Mouse (Mus musculus) Muller cell, postnatal 12 days (primary cell): ENCODE results near the gene Ccr5.
"Not testable (repeated sequence)": the region's sequence is repeated elsewhere in the genome, so short reads cannot be mapped to it uniquely, and the experiment has no call there.

ENCODE experiments used
- DNase-seq: peaks from one replicate; pipeline ENCODE4 v3.0.0-alpha.2; 2015; ENCODE audit errors: inconsistent ontology term

Ccr5 gene

DNA sequence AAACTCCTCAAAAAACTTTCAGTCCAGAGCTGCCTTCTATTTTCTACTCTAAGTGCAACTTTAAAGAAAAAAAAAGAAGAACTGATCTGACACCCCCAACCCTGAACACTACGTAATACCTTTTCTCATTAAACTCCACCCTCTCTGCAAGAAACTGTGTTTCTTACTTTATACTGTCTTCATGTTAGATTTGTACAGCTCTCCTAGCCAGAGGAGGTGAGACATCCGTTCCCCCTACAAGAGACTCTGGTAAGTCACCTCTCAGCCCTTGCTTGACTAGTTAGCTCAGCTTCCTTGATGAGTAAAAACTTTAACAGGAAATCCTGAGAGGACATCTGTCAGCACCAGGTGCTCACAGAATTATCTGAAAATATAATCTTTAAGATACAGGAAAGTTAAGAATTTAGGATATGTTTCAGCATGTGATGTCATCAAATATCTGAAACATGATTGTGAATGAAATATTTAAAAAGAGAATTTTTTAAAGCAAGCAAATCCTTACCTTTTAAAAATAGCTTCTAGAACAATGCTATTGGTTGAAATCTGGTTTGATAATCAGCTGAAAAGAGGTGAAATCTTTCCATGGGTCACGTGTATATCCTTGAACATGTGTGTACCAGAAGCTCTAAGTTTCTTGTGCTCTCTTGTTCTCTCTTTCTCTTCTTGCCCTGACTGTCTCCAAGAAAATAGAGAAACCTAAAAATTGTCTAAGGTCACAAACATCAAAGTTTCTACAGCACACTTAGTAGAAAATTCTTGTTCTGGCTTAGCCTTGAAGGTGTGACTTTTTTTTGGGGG, at the start of gene Ccr5:
TSS of gene Ccr5 (plus strand) at position 157 of the 798 bp plus-strand sequence.
- DNase-seq, result no peak

DNA sequence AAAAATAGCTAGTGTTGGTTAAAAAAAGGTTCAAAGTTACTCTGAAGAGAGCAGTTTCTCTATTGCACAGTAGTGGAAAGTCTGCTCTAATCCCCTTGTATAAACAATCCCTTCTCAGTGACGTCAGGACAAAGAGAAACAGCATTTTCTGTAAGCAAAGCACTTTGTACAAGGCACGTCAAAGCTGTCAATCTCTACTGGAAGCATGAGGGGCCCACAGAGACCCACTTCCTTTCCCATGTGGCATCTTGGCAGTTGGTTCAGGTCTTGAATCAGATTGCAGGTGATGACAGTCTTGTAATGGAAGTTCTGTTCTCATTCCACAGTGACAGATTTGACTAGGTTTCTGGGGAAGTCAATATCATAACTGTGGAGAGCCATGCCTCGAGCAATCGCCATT, 41.5 kb upstream of the Ccr5 start:
- DNase-seq, result no peak

DNA sequence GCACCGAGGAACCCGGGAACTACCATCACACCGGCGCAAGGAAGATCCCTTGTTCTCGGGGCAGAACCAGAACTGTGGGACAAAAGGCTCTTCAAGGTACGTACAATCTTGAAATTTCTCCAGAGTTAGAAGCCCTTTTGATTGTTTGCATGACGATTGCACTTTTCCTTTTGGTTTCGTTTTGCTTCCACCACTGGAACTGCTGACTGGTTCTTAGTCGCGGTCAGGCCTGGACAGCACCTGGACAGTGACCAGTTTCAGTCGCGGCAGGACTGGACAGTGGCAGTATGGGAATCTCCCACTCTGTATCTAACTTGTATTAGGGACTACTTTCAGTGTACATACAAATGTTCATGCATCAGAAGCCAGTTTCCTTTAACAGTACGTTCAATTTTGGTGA, 40.9 kb upstream of the Ccr5 start:
- not testable (repeated sequence) for DNase-seq

DNA sequence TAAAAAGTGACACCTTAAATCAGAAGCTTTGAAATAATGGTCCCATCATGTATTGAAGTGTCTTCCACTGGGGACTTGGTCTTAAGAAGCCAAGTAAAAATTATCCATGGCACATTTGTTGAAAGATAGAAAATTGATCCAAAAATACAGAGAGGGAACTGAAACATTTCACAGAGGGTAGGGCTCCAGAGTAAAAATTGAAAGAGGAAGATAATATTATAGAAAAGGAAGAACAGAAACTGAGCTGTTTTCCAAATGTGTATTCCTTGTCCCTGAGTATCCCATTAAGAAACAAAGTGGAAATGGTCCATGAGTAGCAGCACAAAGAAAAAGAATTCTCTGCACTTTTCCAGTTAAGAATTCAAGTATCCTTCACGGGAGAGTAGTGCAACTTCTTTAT, 30.9 kb upstream of the Ccr5 start:
- DNase-seq, result no peak

- DNase-seq, result no peak
Measured at GRCm38 (mm10) chr9:124099127-124099526, 22.2 kb upstream of the Ccr5 start.

- no peak for DNase-seq
Measured at GRCm38 (mm10) chr9:124100357-124100756, 21.0 kb upstream of the Ccr5 start.

DNA sequence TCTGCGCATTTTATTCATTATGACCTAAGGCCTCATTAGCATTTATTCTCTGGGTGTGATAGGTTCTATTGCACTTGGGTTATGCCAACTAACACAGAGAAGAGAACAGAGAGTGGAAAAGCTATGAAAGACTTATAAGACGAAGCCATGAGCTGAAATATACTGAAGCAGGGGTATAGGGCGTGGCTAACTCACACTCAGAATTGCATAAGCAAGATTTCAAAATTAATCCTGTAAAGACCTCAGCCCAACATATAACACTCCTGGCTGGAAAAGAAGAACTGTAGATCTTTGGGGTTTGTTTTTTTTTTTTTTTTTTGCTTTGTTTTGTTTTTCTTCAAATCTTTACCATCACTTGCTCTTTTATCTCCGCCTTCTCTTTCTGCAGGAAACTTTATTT, 19.6 kb upstream of the Ccr5 start, which contains the start of gene Ccr2:
TSS of gene Ccr2 (plus strand) at position 228 of the 400 bp plus-strand sequence.
- DNase-seq, result no peak

- no peak for DNase-seq
Measured at GRCm38 (mm10) chr9:124103199-124103598, 18.1 kb upstream of the Ccr5 start.

GRCm38 (mm10) chr9:124105196-124105595, 16.1 kb upstream of the Ccr5 start:
- DNase-seq, result no peak

DNA sequence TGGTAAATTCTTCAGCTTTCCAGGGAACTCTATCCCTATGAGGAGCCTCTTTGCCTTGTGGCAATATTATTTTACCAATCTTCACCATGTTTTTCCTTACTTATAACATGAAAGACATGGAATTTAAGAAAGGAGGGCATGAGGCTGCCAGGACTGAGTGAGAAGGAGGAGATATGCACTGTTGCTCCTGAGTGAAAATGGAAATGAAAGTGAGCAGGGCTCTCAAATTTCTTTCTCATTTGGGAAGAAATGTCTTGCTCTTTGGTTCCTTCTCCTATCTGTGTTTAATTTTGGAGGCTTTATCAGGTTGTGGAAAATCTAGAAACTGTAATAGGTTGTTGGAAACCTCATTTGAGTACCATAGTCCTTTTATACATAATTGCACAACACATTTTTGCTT, 14.1 kb upstream of the Ccr5 start:
- no peak for DNase-seq

GRCm38 (mm10) chr9:124108356-124109127, 12.8 kb upstream of the Ccr5 start:
- DNase-seq, result no peak

DNA sequence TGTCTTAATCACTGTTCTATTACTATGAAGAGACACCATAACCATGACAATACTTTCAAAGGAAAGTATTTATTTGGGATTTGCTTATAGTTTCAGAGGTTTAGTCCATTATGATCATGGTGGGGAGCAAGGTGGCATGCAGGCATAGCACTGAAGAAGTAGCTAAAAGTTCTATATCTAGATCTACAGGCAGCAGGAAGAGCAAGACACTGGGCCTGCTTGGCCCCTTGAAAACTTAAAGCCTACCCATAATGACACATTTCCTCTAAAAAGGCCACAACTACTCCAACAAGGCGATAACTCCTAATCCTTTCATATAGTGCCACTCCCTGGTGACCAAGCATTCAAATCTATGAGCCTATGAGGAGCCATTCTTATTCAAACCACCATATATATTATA, 9.3 kb upstream of the Ccr5 start:
- DNase-seq, result no peak

DNA sequence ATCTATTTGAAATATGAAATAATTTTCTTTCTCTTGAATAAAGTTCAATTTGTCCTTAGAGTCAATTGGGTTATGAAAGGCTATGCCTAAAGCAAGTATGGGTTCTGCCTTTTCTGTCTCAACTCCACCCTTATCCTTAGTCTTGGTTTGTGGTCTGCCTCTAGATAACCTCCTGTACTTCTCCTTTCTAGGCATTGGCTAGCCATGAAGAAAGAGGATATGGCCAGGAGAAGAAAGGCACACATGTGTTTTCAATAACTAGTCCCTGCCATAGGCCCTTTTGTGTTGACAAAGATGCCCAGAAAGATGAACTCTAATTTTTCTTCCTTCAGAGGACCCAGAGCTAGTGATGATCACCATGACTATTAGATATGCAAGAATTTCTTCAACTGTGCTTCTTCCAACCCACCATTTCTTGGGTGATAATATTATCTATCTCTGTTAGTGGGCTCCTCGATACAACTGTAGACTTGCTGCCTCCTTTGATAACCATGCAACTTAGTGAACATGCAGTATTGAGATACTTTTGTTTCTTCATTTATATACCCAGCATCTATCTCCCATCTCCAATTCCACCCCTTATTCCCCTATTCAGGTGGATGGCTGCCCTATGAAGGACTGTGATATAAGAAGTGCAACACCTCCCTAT, 8.6 kb upstream of the Ccr5 start:
- DNase-seq, result no peak

DNA sequence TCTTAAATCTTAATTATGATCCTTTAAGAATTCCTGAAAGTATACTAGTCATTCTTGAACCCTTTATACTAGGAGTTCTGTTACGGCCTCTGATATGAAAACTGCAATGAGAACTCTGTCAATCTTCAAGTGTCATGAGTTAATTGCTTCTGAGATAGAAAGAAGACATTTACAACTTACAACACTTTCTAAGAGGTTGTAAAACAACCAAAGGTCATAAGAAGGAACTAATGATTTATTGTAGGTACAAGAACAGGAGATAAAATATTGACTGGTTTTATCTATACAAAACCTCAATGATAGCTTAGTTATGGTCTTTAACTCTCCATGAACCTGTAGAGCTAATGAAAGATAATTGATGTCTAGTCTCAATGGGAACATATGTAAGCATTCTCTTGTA, 7.6 kb upstream of the Ccr5 start:
- DNase-seq, result no peak

DNA sequence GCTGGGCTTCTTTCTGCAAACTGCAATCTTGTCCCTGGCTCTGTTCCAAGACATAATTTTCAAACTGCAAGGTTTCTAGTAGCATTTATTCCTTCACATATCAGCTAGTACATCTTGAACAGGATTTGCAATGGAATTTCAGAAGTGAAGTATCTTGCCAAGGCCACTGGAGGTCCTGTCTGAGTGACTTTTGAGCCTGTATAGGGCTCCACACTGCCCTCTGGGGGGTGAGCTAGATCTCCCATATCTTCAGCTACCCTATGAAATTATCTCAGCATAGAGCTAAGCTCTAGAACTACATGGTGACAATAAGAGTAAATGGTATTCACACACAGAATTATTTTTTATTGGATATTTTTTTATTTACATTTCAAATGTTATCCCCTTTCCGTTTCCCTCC, 2.9 kb upstream of the Ccr5 start:
- no peak for DNase-seq

DNA sequence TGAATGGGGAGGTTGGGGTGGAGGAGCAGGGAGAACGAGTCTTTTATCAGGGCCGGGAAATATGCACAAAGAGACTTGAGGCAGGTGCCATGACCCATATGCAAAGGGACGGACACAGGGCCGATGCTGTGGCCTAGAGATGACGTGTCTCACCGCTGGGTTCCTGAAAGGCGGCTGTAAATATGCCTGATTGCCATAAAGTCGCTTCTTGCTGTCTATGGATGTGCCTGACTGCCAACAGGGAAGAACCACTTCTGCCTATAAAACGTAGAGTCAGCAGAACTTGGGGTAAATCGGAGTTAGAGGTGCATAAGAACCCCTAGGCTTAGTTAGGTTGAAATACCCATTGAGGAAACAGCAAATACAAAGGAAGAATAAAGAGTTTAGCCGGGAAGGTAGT, 4.2 kb downstream of the Ccr5 start:
- DNase-seq, result no peak

GRCm38 (mm10) chr9:124126373-124126772, 5.0 kb downstream of the Ccr5 start:
- no peak for DNase-seq

DNA sequence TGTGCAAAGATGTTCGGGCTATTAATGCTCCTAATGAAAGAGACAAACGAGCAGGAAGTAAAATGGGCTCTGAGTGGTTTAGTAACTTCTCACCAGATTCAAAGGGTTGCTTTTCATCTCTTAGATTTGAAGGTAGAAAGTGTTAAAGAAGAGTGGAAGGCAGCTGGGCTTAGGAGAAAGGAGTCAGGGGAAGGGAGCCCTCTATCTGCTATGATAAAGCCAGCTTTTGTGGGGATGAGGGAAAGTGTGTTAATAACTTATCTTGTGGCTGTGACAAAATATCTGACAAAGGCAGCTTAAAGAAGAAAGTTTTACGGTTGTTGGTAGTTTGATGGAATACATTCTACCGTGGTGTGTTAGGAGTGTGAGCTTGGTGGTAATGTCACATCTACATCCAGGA, 6.1 kb downstream of the Ccr5 start:
- DNase-seq, result no peak

GRCm38 (mm10) chr9:124128379-124128778, 7.0 kb downstream of the Ccr5 start:
- peak; percentile 22 for DNase-seq

DNA sequence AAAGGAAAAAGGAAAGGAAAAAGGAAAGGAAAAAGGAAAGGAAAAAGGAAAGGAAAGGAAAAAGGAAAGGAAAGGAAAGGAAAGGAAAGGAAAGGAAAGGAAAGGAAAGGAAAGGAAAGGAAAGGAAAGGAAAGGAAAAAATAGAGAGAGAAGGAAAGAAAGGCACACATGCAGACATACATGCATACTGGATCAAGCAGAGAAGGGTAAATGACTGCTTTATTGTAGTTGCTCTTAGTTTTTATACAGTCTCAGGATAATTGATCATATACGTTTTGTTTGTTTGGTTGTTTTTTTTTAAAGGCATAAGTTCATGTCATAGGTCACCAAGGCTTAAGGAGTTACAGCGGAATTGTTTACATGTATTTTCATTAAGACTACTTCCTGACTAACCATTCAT, 11.6 kb downstream of the Ccr5 start:
- not testable (repeated sequence) for DNase-seq

GRCm38 (mm10) chr9:124134919-124135318, 13.6 kb downstream of the Ccr5 start:
- not testable (repeated sequence) for DNase-seq

DNA sequence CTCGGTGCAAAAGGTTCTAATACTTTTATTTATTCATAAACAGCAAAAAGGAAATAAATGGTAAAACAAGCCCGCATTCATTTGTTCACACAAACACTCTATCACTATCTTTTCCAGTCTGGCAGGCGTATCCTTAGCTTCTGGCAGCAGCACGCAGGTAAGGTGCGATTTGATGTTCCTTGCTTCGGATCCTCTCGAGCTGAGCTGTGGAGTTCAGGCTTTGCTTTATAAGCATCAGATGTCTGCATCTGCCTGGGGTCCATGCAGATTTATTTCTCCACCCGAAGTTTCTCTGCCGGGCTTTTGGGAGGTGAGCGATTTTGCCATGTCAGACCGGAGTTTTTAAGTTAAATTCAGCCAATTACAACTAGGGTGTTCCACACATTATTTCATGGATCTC, 16.3 kb downstream of the Ccr5 start:
- DNase-seq, result no peak
